ENCODE assay signal across 9 mouse cellular contexts in the genomic region with DNA sequence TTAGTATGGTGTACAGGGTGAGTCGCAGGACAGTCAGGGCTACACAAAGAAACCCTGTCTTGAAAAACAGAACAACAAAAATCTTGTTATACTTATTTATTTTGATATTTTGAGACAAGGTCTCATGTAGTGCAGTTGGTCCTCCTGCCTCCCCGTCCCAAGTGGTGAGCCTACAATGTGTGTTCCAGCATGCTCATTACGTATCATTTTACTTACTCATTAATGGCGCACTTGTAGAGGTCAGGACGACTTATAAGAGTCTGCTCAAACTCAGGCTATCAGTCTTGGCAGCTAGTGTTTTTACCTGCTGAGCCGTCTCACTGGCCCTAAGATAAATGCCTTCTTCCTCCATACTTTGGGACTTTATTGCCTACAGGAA. TPM values are rescaled to one million over a fixed set of nuclear protein-coding genes. Genes with fewer than 3 reads are reported as not detected.
DNase-seq lines count a peak whose midpoint lies in the region; ATAC-seq and TF ChIP-seq lines count a peak whose summit lies in the region.
"Had no signal": no experiment of that assay in that cellular context is flagged by ENCODE, and none has a peak within 500 bp of the region (broad histone marks: within the 10 kb centered on the region; RNA-seq: fewer than 3 reads in every experiment).

No protein-coding gene starts in this region.

- peak overlapping the region; percentile 38; the same call in 1 of the 2 replicates for H3K9ac ChIP-seq in hindbrain, embryonic 11.5 days (ENCODE audit: low read depth, low read length)
- peak overlapping the region; percentile 87 for H3K9ac ChIP-seq in midbrain, embryonic 11.5 days (ENCODE audit: low read length)

- ATAC-seq in hindbrain, embryonic 11.5 days (ENCODE audit: low FRiP score): no peak; the same call in 1 of the 2 replicates
- ATAC-seq in midbrain, embryonic 11.5 days (ENCODE audit: low FRiP score): peak; percentile 45; the same call in 1 of the 2 replicates

- 13% methylated on average over 6 of the region's 6 CpGs for WGBS in kidney, adult 2 months
- 37% methylated on average over 6 of the region's 6 CpGs for WGBS in hindbrain, embryonic 11.5 days
- WGBS in midbrain, embryonic 11.5 days: 32% methylated on average over 6 of the region's 6 CpGs

- TF ChIP-seq POLR2A in kidney, adult 2 months (IDR thresholded peaks at IDR 0.05; ENCODE audit: low read depth, low read length): no peak
- TF ChIP-seq POLR2A in bone marrow macrophage, adult 2 months (IDR thresholded peaks at IDR 0.05; ENCODE audit: borderline replicate concordance, low read depth, low read length): no peak

- no peaks in the 10 kb centered on the region for H3K27me3 ChIP-seq in kidney, adult 2 months (replicated peaks; ENCODE audit: control insufficient read depth, insufficient read depth, low read length)
- no peaks in the 10 kb centered on the region for H3K27me3 ChIP-seq in hindbrain, embryonic 11.5 days (ENCODE audit: control insufficient read depth, insufficient read depth, low read length)
- H3K27me3 ChIP-seq in midbrain, embryonic 11.5 days (ENCODE audit: control insufficient read depth, insufficient read depth, low read length): no peaks in the 10 kb centered on the region

- H3K9me3 ChIP-seq in hindbrain, embryonic 11.5 days (ENCODE audit: control insufficient read depth, low read length): no peaks in the 10 kb centered on the region
- no peaks in the 10 kb centered on the region for H3K9me3 ChIP-seq in midbrain, embryonic 11.5 days (ENCODE audit: control insufficient read depth, low read length)

- no peaks in the 10 kb centered on the region for H3K36me3 ChIP-seq in kidney, adult 2 months (ENCODE audit: control insufficient read depth, insufficient read depth, low read length)
- no peaks in the 10 kb centered on the region for H3K36me3 ChIP-seq in hindbrain, embryonic 11.5 days (ENCODE audit: control insufficient read depth, insufficient read depth, low read length)
- H3K36me3 ChIP-seq in midbrain, embryonic 11.5 days (ENCODE audit: control insufficient read depth, insufficient read depth, low read length): no peaks in the 10 kb centered on the region

- TF ChIP-seq CTCF in kidney, adult 2 months (conservative IDR thresholded peaks at IDR 0.05; ENCODE audit: insufficient read depth, insufficient read length, low read depth, low read length): no peak
- no peak for TF ChIP-seq CTCF in bone marrow macrophage, adult 2 months (IDR thresholded peaks at IDR 0.05; ENCODE audit: low read depth, low read length)

- H3K4me1 ChIP-seq in kidney, adult 2 months (ENCODE audit: control insufficient read depth, insufficient read depth, low read length): peaks cover 14% of the 10 kb centered on the region
- H3K4me1 ChIP-seq in bone marrow macrophage, adult 2 months (ENCODE audit: control insufficient read depth, insufficient read depth, low read length): peaks cover 30% of the 10 kb centered on the region
- H3K4me1 ChIP-seq in hindbrain, embryonic 11.5 days (replicated peaks; ENCODE audit: control insufficient read depth, insufficient read depth, low read length): peaks cover 2% of the 10 kb centered on the region; the same call in 1 of the 2 replicates
- peaks cover 4% of the 10 kb centered on the region for H3K4me1 ChIP-seq in midbrain, embryonic 11.5 days (ENCODE audit: control insufficient read depth, insufficient read depth, low read length)

- H3K4me3 ChIP-seq in kidney, adult 2 months (ENCODE audit: insufficient read depth, low read depth, low read length): peak overlapping the region; percentile 27
- peak overlapping the region; percentile 43 for H3K4me3 ChIP-seq in bone marrow macrophage, adult 2 months (ENCODE audit: insufficient read depth, low read length)
- peak overlapping the region; percentile 83 for H3K4me3 ChIP-seq in hindbrain, embryonic 11.5 days (ENCODE audit: low read depth, low read length)
- peak overlapping the region; percentile 83 for H3K4me3 ChIP-seq in midbrain, embryonic 11.5 days (ENCODE audit: low read depth, low read length)

- peak overlapping the region; percentile 73 for H3K27ac ChIP-seq in kidney, adult 2 months (ENCODE audit: insufficient read depth, low read depth, low read length)
- H3K27ac ChIP-seq in bone marrow macrophage, adult 2 months (ENCODE audit: insufficient read depth, low read depth, low read length): peak overlapping the region; percentile 42
- no peak overlapping the region; the same call in 1 of the 2 replicates for H3K27ac ChIP-seq in hindbrain, embryonic 11.5 days (ENCODE audit: low read depth, low read length)
- peak overlapping the region; percentile 77; the same call in 1 of the 2 replicates for H3K27ac ChIP-seq in midbrain, embryonic 11.5 days (ENCODE audit: low read depth, low read length)

- intact Hi-C loops in left cerebral cortex, postnatal 25 days (cut with DNase I): loop anchor here (2.0 to 5.0 kb wide), 3 partner anchors 50 to 158 kb away; a partner anchor contains a TSS

- H3K4me2 ChIP-seq in hindbrain, embryonic 11.5 days (replicated peaks; ENCODE audit: low read depth, low read length): peak overlapping the region; percentile 75
- H3K4me2 ChIP-seq in midbrain, embryonic 11.5 days: peak overlapping the region; percentile 76

- no peak for DNase-seq in kidney, adult 2 months
- DNase-seq in kidney, adult 18-20 months: no peak
- no peak for DNase-seq in hindbrain, embryonic 11.5 days (ENCODE audit: low spot score)
- DNase-seq in midbrain, embryonic 11.5 days (ENCODE audit: low spot score, missing footprints): no peak
- DNase-seq in embryo, embryonic 11 days: no peak
- no peak for DNase-seq in spleen, adult 12 weeks (ENCODE audit: low spot score)
- no peak for DNase-seq in left cerebral cortex, postnatal 25 days (ENCODE audit: low spot score in 2 of 2)

RNA-seq across cellular contexts. Expression of a gene that starts 0.4 kb away (rescaled TPM):
- polyA plus RNA-seq in kidney, adult 2 months (2012; rRNA removed): 50.0 and 50.5 TPM in 2 replicates
- polyA plus RNA-seq in bone marrow macrophage, adult 2 months (2012; ENCODE audit: insufficient read depth, insufficient read length, missing spikeins): 61.5 and 63.2 TPM in 2 replicates
- polyA plus RNA-seq in hindbrain, embryonic 11.5 days (2014; fragmentation: Nextera tagmentation; extraction: Ambion mirVana): 57.0 and 65.7 TPM in 2 replicates
- polyA plus RNA-seq in midbrain, embryonic 11.5 days (2014; fragmentation: Nextera tagmentation; extraction: Ambion mirVana): 50.5 and 57.3 TPM in 2 replicates
- 10 to 100 TPM; 23.3 to 25.3 TPM for total RNA-seq in left cerebral cortex, postnatal 25 days (2021)

RNA-seq across cellular contexts. Expression of a gene that starts 28.9 kb away (rescaled TPM):
- polyA plus RNA-seq in kidney, adult 2 months (2012; rRNA removed): 2.0 and 10.5 TPM in 2 replicates
- 4.6 and 4.7 TPM in 2 replicates for polyA plus RNA-seq in bone marrow macrophage, adult 2 months (2012; ENCODE audit: insufficient read depth, insufficient read length, missing spikeins)
- polyA plus RNA-seq in hindbrain, embryonic 11.5 days (2014; fragmentation: Nextera tagmentation; extraction: Ambion mirVana): 1.4 and 2.2 TPM in 2 replicates
- polyA plus RNA-seq in midbrain, embryonic 11.5 days (2014; fragmentation: Nextera tagmentation; extraction: Ambion mirVana): 2.6 and 3.2 TPM in 2 replicates
- not detected for total RNA-seq in left cerebral cortex, postnatal 25 days (2021)
- total RNA-seq: neutrophil, adult 5-6 weeks had no signal

RNA-seq across cellular contexts. Expression of a gene that starts 48.3 kb away (rescaled TPM):
- polyA plus RNA-seq in kidney, adult 2 months (2012; rRNA removed): 7.1 and 8.0 TPM in 2 replicates
- polyA plus RNA-seq in bone marrow macrophage, adult 2 months (2012; ENCODE audit: insufficient read depth, insufficient read length, missing spikeins): 46.8 and 46.9 TPM in 2 replicates
- 45.3 and 55.6 TPM in 2 replicates for polyA plus RNA-seq in hindbrain, embryonic 11.5 days (2014; fragmentation: Nextera tagmentation; extraction: Ambion mirVana)
- polyA plus RNA-seq in midbrain, embryonic 11.5 days (2014; fragmentation: Nextera tagmentation; extraction: Ambion mirVana): 38.5 and 39.9 TPM in 2 replicates
- 10 to 100 TPM; 86.4 to 87.3 TPM for total RNA-seq in left cerebral cortex, postnatal 25 days (2021)

Comparison
In these comparisons a context has a peak if more than half of its experiments do, and no peak if none do; other contexts are left out.
1. H3K4me3 ChIP-seq: peak in every context shown above with its lines; median percentile 83 in hindbrain, embryonic 11.5 days; 83 in midbrain, embryonic 11.5 days; 43 in bone marrow macrophage, adult 2 months; 27 in kidney, adult 2 months.